Mouse (Mus musculus) activated CD4-positive, CD25-positive, alpha-beta regulatory T cell, adult 4 months (primary cell): ENCODE data around the gene Olfr703. TPM values are rescaled to one million over a fixed set of nuclear protein-coding genes. Genes with fewer than 3 reads are reported as not detected.

Experiments used
- ATAC-seq: one replicate; pipeline ENCODE4 v1.8.0; 2017
- polyA plus RNA-seq, 2 experiments: library from polyadenylated mRNA; unstranded; fragments of 100-300 nt; shearing (Covaris generic); gene quantifications; one replicate each; pipeline ENCODE4 v1.2.1; 2017

Gene Olfr703
- not detected for polyA plus RNA-seq

DNA sequence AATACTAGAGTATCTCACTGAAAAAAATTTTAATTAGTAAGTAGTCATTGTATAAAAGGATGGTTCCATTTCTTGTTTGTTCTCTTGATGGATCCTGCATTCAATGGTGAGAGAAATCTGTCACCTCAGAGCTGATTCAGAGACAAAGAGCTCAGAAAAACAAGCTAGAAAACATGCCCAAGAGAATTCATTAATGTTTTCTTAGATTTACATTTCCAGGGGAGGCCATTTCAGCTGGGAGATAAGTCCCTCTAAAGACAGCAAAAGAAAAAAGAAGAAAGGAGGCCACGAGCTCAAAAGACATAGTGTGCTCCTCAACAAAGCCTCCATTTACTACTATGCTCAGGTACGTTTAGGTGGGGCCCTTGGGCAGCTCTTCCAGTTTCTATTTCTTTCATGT is at the start of gene Olfr703:
Gene Olfr703, plus strand, starts transcription at position 301 of the 400 bp plus-strand sequence.
- ATAC-seq = no peak

DNA sequence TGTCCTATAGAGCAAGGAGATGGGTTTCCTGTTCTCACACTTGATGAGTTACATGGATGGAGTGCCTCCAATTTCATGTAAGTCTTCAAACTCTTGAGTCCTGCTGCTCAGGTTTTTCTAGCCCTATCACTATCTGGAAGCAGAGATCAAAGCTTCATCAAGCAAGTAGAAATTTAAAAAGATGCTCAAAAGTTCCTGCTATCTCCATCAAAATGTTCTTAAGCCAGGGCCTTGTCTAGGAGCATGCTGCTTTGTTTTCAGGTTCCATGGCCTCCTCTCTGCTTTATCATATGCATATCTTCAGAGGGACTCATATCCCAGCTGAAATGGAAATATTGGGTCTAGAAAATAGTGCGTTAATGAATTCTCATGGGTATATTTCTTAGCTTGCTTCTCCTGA is 34.4 kb upstream of the Olfr703 start, which contains the start of gene Olfr700:
Gene Olfr700, minus strand, starts transcription at position 101 of the 400 bp plus-strand sequence.
- ATAC-seq = no peak

DNA sequence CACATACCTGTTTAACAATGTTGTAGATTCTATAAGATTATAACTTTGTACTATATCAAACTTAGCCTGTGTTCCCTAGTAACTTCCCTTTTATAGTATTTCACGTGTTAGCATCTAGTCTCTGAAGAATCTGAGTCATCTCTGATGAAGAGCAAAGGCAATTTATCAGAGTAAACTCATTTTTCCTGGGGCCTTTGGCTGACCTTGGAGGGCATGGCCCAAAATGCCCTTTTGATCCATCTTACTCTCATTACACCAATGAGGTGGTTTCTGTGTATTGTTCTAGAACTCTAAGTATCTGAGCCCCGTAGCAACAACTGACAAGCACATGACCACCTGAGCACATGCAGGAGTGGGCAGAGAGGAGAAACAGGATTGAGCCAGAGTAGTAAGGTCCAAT is 29.3 kb upstream of the Olfr703 start, which contains the start of gene Olfr701:
Gene Olfr701, plus strand, starts transcription at position 301 of the 400 bp plus-strand sequence.
- no peak for ATAC-seq

DNA sequence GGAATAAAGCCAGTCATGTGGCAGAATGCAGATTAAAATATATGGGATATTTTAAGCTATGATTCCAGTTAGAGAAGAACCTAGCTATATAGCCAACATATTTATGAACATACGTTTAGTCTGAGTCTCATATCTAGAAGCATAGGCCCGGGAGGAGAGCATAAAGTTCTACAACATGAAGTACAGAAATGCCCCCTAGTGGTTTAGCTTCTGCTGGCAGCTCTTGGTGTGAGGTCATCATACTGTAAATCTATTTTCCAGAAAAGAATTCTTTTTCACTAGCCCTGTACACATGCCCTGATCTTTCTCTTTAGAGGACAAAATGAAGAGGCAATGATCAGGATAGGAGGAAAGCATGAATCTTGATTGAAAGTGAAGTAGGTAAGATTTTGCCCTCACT is 27.4 kb upstream of the Olfr703 start:
- peak; percentile 80 for ATAC-seq

DNA sequence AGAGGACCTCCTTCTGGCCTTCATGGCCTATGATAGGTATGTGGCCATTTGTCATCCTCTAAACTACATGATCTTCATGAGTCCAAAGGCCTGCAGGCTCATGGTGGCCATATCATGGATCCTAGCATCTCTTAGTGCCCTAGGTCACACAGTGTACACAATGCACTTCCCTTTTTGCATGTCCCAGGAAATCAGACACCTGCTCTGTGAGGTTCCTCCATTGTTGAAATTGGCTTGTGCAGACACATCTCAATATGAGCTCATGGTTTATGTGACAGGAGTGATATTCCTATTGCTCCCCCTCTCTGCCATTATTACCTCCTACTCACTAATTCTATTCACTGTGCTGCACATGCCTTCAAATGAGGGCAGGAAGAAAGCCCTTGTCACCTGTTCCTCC is 24.7 kb upstream of the Olfr703 start:
- ATAC-seq = no peak

DNA sequence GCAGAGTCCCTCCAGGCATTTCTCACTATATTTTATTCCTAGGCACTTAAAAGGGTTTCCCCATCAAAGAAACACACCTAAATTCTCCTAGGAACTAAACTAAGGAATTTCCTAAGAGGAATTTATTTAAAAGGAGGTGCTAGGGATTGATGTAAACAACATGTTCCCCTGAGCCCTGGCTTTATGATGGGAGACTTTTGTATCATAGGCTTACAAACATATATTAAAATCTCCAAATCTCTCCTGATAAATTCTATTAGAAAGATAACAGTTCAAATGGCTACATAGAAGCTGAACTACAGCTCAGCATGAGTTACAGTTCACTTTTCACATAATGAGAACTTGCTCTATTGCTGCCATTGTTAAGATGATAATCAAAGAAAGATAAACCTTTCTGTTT is 9.4 kb upstream of the Olfr703 start, which contains the start of gene Olfr702:
Gene Olfr702, minus strand, starts transcription at position 101 of the 400 bp plus-strand sequence.
- no peak for ATAC-seq

DNA sequence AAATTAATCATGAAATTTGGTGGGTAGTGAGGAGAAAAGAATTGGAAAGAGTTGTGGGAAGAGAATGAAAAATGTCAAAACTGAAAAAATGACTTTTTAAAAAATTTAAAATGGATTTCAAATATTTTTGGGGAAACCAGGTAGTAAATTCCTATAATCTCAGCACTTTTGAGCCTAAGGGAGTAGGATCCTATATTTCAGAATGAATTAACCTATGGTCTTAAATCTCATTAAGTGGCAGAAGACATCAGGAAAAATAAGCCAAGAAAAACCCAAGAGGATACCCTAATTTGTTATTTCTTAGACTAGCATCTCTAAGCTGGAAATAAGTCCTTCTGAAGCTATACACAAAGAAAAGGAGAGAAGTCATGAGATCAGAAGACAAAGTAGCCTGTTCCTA is 19.7 kb downstream of the Olfr703 start, which contains the start of gene Olfr704:
Gene Olfr704, plus strand, starts transcription at position 301 of the 400 bp plus-strand sequence.
- ATAC-seq = no peak

DNA sequence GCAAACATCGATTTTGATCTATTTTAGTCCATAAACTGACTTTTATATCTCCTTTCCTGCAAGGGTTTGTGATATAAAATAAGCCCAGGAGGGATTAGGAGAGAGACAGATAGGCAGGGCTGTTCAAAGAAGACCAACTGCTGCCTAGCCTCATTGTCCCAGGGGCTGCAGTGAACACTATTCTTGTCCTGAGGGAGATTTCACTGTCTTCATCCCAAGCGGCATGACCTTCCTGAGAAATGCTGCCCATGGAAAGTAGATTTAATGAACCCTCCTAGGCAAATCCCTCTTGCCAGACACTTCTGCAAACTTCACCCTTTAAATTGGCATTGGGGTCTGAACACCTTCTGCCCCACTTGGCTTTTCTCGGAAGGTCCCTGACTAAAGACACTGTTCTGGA is 33.6 kb downstream of the Olfr703 start, which contains the start of gene Olfr705:
Gene Olfr705, minus strand, starts transcription at position 101 of the 400 bp plus-strand sequence.
- ATAC-seq = no peak

DNA sequence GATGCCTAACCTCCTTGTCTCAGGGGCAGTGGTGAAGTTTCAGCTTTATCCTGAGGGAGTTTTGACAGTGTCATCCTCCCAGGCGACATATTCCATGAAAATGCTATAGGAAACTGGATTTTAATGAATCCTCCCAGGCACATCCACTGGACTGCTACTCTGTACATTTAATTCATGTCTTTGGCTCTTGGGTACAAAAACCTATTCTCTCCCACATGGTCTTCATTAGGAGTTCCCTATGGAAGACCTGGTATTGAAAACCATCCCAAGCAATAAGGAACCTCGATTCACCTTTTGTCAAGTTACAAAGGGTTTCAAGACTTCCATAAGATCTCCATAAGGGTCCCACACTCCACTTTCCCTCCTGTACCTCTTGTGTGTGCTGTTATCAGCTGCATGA is 44.9 kb downstream of the Olfr703 start, which contains the start of gene Olfr706:
Gene Olfr706, minus strand, starts transcription at position 101 of the 400 bp plus-strand sequence.
- ATAC-seq = no peak

Other genes starting within 250 kb of the Olfr703 start
- not detected for gene Olfr693, start 162.8 kb upstream of the Olfr703 start, polyA plus RNA-seq
- not detected for gene Olfr694, start 151.5 kb upstream of the Olfr703 start, polyA plus RNA-seq
- not detected for gene Olfr695, start 127.0 kb upstream of the Olfr703 start, polyA plus RNA-seq
- gene Olfr697, start 100.9 kb upstream of the Olfr703 start, polyA plus RNA-seq = not detected
- under 1 TPM in 1 of 2 experiments, not detected in 1; 0.85 TPM for gene Olfr698, start 88.0 kb upstream of the Olfr703 start, polyA plus RNA-seq
- gene Olfr699, start 50.2 kb upstream of the Olfr703 start, polyA plus RNA-seq = not detected
- not detected for gene Olfr700, start 34.5 kb upstream of the Olfr703 start, polyA plus RNA-seq
- gene Olfr701, start 29.2 kb upstream of the Olfr703 start, polyA plus RNA-seq = not detected
- gene Olfr702, start 9.5 kb upstream of the Olfr703 start, polyA plus RNA-seq = not detected
- not detected for gene Olfr704, start 19.8 kb downstream of the Olfr703 start, polyA plus RNA-seq
- not detected for gene Olfr705, start 33.5 kb downstream of the Olfr703 start, polyA plus RNA-seq
- gene Olfr706, start 44.8 kb downstream of the Olfr703 start, polyA plus RNA-seq = not detected
- not detected for gene Olfr707, start 57.9 kb downstream of the Olfr703 start, polyA plus RNA-seq
- gene Olfr1532-ps1, start 64.6 kb downstream of the Olfr703 start, polyA plus RNA-seq = not detected
- gene Olfr709-ps1, start 88.9 kb downstream of the Olfr703 start, polyA plus RNA-seq = not detected
- gene Olfr710, start 105.0 kb downstream of the Olfr703 start, polyA plus RNA-seq = not detected
- under 1 TPM in 1 of 2 experiments, not detected in 1; 0.08 TPM for gene Olfr6, start 120.6 kb downstream of the Olfr703 start, polyA plus RNA-seq
- gene Olfr711, start 132.1 kb downstream of the Olfr703 start, polyA plus RNA-seq = not detected
- gene Olfr2, start 162.7 kb downstream of the Olfr703 start, polyA plus RNA-seq = not detected
- gene Olfr713, start 187.8 kb downstream of the Olfr703 start, polyA plus RNA-seq = not detected
- gene Olfr714, start 227.6 kb downstream of the Olfr703 start, polyA plus RNA-seq = not detected
- not detected for gene Olfr17, start 249.9 kb downstream of the Olfr703 start, polyA plus RNA-seq